ENCODE assay signal across 34 mouse cellular contexts in the genomic region with DNA sequence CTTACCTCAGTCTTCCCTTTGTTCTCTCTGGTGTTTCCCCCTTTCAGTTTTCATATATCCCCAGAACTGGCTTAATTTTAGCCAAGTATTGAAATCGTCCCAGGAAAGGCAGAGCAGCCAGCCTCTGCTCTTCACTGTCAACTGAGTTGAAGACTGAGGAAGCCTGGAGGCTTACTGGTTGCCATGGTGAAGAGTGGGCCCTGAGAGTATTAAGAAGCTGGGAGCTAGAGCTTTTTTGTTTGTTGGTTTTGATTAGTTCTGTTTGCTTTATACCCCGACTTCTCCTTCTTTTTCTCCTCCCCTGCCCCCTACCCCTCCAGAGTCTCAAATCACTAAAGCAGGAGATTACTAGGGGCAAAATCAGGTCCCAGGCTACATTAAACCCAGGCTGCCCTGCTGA. TPM values are rescaled to one million over a fixed set of nuclear protein-coding genes. Genes with fewer than 3 reads are reported as not detected.
DNase-seq lines count a peak whose midpoint lies in the region; ATAC-seq and TF ChIP-seq lines count a peak whose summit lies in the region.
"Had no signal": no experiment of that assay in that cellular context is flagged by ENCODE, and none has a peak within 500 bp of the region (broad histone marks: within the 10 kb centered on the region; RNA-seq: fewer than 3 reads in every experiment).

No protein-coding gene starts in this region.

- no peak overlapping the region for H3K4me2 ChIP-seq in forebrain, embryonic 11.5 days (ENCODE audit: low read depth, low read length, severe bottlenecking)
- H3K4me2 ChIP-seq in forebrain, postnatal 0 days (ENCODE audit: low read depth): no peak overlapping the region
- H3K4me2 ChIP-seq in midbrain, embryonic 14.5 days (ENCODE audit: low read length): no peak overlapping the region
- H3K4me2 ChIP-seq: heart, embryonic 15.5 days; hindbrain, embryonic 15.5 days; kidney, embryonic 15.5 days; limb, embryonic 12.5 days; liver, embryonic 15.5 days; lung, embryonic 14.5 days; neural tube, embryonic 12.5 days had no signal

- peak; percentile 49 for ATAC-seq in forebrain, embryonic 11.5 days (replicated peaks; ENCODE audit: low FRiP score)
- ATAC-seq in forebrain, postnatal 0 days: no peak
- ATAC-seq in midbrain, embryonic 14.5 days (ENCODE audit: low FRiP score, low TSS enrichment): no peak
- ATAC-seq: Patski had no signal

- H3K4me3 ChIP-seq in forebrain, embryonic 11.5 days (ENCODE audit: low read depth, low read length): no peak overlapping the region
- H3K4me3 ChIP-seq in forebrain, postnatal 0 days (ENCODE audit: low read depth, low read length): no peak overlapping the region
- no peak overlapping the region for H3K4me3 ChIP-seq in midbrain, embryonic 14.5 days (replicated peaks; ENCODE audit: low read depth, low read length)
- H3K4me3 ChIP-seq: heart, embryonic 10.5 days; heart, embryonic 15.5 days; hindbrain, embryonic 15.5 days; kidney, embryonic 15.5 days; left cerebral cortex, adult 2 months; limb, embryonic 12.5 days; liver, embryonic 15.5 days; myocyte; neural tube, embryonic 12.5 days had no signal

- no peak for TF ChIP-seq POLR2A in brain, embryonic 14.5 days (IDR thresholded peaks at IDR 0.05; ENCODE audit: borderline replicate concordance, extremely low read depth, insufficient read depth, insufficient read length, poor library complexity, severe bottlenecking)

- H3K9ac ChIP-seq in forebrain, embryonic 11.5 days (ENCODE audit: low read length): no peak overlapping the region
- H3K9ac ChIP-seq in forebrain, postnatal 0 days: no peak overlapping the region
- no peak overlapping the region for H3K9ac ChIP-seq in midbrain, embryonic 14.5 days (replicated peaks; ENCODE audit: low read length)
- H3K9ac ChIP-seq: heart, embryonic 15.5 days; hindbrain, embryonic 15.5 days; kidney, embryonic 15.5 days; limb, embryonic 12.5 days; liver, embryonic 15.5 days; lung, embryonic 14.5 days; neural tube, embryonic 12.5 days had no signal

- WGBS in forebrain, embryonic 11.5 days: 21% methylated on average over 2 of the region's 2 CpGs
- 26% methylated on average over 2 of the region's 2 CpGs for WGBS in forebrain, postnatal 0 days
- 28% methylated on average over 2 of the region's 2 CpGs for WGBS in midbrain, embryonic 14.5 days

- TF ChIP-seq CTCF in forebrain, postnatal 0 days (IDR thresholded peaks at IDR 0.05; ENCODE audit: low read depth): no peak
- TF ChIP-seq CTCF in brain, embryonic 14.5 days (IDR thresholded peaks at IDR 0.05; ENCODE audit: borderline replicate concordance, extremely low read depth, insufficient read depth, insufficient read length): no peak

- H3K36me3 ChIP-seq in forebrain, embryonic 11.5 days (ENCODE audit: control insufficient read depth, insufficient read depth, low read length): no peaks in the 10 kb centered on the region
- H3K36me3 ChIP-seq in forebrain, postnatal 0 days (ENCODE audit: insufficient read depth): no peaks in the 10 kb centered on the region
- H3K36me3 ChIP-seq in midbrain, embryonic 14.5 days (ENCODE audit: control insufficient read depth, insufficient read depth, low read length): no peaks in the 10 kb centered on the region
- H3K36me3 ChIP-seq: heart, embryonic 10.5 days; heart, embryonic 15.5 days; hindbrain, embryonic 15.5 days; kidney, embryonic 15.5 days; limb, embryonic 12.5 days; liver, embryonic 15.5 days; neural tube, embryonic 12.5 days had no signal

- H3K27me3 ChIP-seq in forebrain, embryonic 11.5 days (ENCODE audit: control insufficient read depth, insufficient read depth, low read length): no peaks in the 10 kb centered on the region
- no peaks in the 10 kb centered on the region for H3K27me3 ChIP-seq in forebrain, postnatal 0 days (ENCODE audit: insufficient read depth, low read length)
- no peaks in the 10 kb centered on the region for H3K27me3 ChIP-seq in midbrain, embryonic 14.5 days (ENCODE audit: control insufficient read depth, insufficient read depth, low read length)
- H3K27me3 ChIP-seq: heart, embryonic 15.5 days; hindbrain, embryonic 15.5 days; liver, embryonic 15.5 days; neural tube, embryonic 12.5 days had no signal

- H3K27ac ChIP-seq in forebrain, embryonic 11.5 days (ENCODE audit: low read depth, low read length): no peak overlapping the region
- H3K27ac ChIP-seq in forebrain, postnatal 0 days (ENCODE audit: low read depth, low read length): no peak overlapping the region
- no peak overlapping the region for H3K27ac ChIP-seq in midbrain, embryonic 14.5 days (replicated peaks; ENCODE audit: low read depth, low read length)
- H3K27ac ChIP-seq: heart, embryonic 10.5 days; heart, embryonic 15.5 days; hindbrain, embryonic 15.5 days; kidney, embryonic 15.5 days; left cerebral cortex, adult 2 months; limb, embryonic 12.5 days; liver, embryonic 15.5 days; neural tube, embryonic 12.5 days had no signal

- no peaks in the 10 kb centered on the region for H3K4me1 ChIP-seq in forebrain, embryonic 11.5 days (replicated peaks; ENCODE audit: control insufficient read depth, insufficient read depth, low read length)
- H3K4me1 ChIP-seq in forebrain, postnatal 0 days (ENCODE audit: insufficient read depth): no peaks in the 10 kb centered on the region
- H3K4me1 ChIP-seq in midbrain, embryonic 14.5 days (ENCODE audit: control insufficient read depth, insufficient read depth, low read length): no peaks in the 10 kb centered on the region
- H3K4me1 ChIP-seq: heart, embryonic 10.5 days; heart, embryonic 15.5 days; hindbrain, embryonic 15.5 days; kidney, embryonic 15.5 days; limb, embryonic 12.5 days; liver, embryonic 15.5 days; neural tube, embryonic 12.5 days had no signal

- DNase-seq in forebrain, embryonic 11.5 days (ENCODE audit: low spot score): no peak
- no peak for DNase-seq in forebrain, postnatal 0 days
- peak; percentile 52 for DNase-seq in brain, embryonic 14.5 days (ENCODE audit: low read depth)
- peak; percentile 9 for DNase-seq in embryo, embryonic 11 days
- peak; percentile 46 for DNase-seq in midbrain, embryonic 14.5 days
- DNase-seq in left cerebral cortex, adult 18-20 months (ENCODE audit: low spot score in 2 of 2): no peak
- no peak for DNase-seq in ovary, postnatal 10 days (ENCODE audit: low spot score)
- DNase-seq: adrenal gland, postnatal 25 days; cerebellum, adult 2 months; cerebellum, postnatal 25 days; gastrocnemius, postnatal 25 days; heart, adult 11 months; heart, postnatal 36 days; kidney, adult 18-20 months; kidney, postnatal 25 days; lung, embryonic 14.5 days; lung, postnatal 14 days; right cerebral cortex, postnatal 14 days had no signal

- no peaks in the 10 kb centered on the region for H3K9me3 ChIP-seq in forebrain, embryonic 11.5 days (ENCODE audit: control insufficient read depth, low read length)
- no peaks in the 10 kb centered on the region for H3K9me3 ChIP-seq in forebrain, postnatal 0 days (ENCODE audit: low read length)
- H3K9me3 ChIP-seq in midbrain, embryonic 14.5 days (ENCODE audit: control insufficient read depth, low read length): no peaks in the 10 kb centered on the region
- H3K9me3 ChIP-seq: heart, embryonic 10.5 days; heart, embryonic 15.5 days; hindbrain, embryonic 15.5 days; kidney, embryonic 15.5 days; limb, embryonic 12.5 days; liver, embryonic 15.5 days; neural tube, embryonic 12.5 days had no signal

RNA-seq across cellular contexts. Expression of a gene that starts 17.3 kb away (rescaled TPM):
- polyA plus RNA-seq in forebrain, embryonic 11.5 days (2014; fragmentation: Nextera tagmentation; extraction: Ambion mirVana): not detected in 2 replicates
- 0.08 TPM in 1 of 2 replicates, not detected in the other for total RNA-seq in forebrain, postnatal 0 days (2014; rRNA removed)
- not detected in 2 replicates for polyA plus RNA-seq in forebrain, postnatal 0 days (2015; fragmentation: Nextera tagmentation; extraction: Ambion mirVana)
- 0.04 and 0.05 TPM in 2 replicates for polyA plus RNA-seq in brain, embryonic 14.5 days (2012; rRNA removed)
- 0.15 TPM in 1 of 2 replicates, not detected in the other for polyA plus RNA-seq in midbrain, embryonic 14.5 days (2014; fragmentation: Nextera tagmentation; extraction: Ambion mirVana)
- not detected for total RNA-seq in left cerebral cortex, adult 18-20 months (2021)
- total RNA-seq: adrenal gland, adult 18-20 months; adrenal gland, postnatal 25 days; gastrocnemius, postnatal 25 days; heart, postnatal 36 days; liver, adult 2 months; MEL had no signal
- polyA plus RNA-seq: heart, embryonic 15.5 days; kidney, embryonic 15.5 days; limb, embryonic 12.5 days; liver, adult 2 months; liver, embryonic 15.5 days; myocyte; small intestine, adult 2 months; stomach, embryonic 14.5 days; testis, adult 2 months had no signal

RNA-seq across cellular contexts. Expression of a gene that starts 25.2 kb away (rescaled TPM):
- 6.8 and 7.4 TPM in 2 replicates for polyA plus RNA-seq in forebrain, embryonic 11.5 days (2014; fragmentation: Nextera tagmentation; extraction: Ambion mirVana)
- total RNA-seq in forebrain, postnatal 0 days (2014; rRNA removed): 26.9 and 36.3 TPM in 2 replicates
- 15.4 and 16.4 TPM in 2 replicates for polyA plus RNA-seq in forebrain, postnatal 0 days (2015; fragmentation: Nextera tagmentation; extraction: Ambion mirVana)
- 17.0 and 17.2 TPM in 2 replicates for polyA plus RNA-seq in brain, embryonic 14.5 days (2012; rRNA removed)
- polyA plus RNA-seq in midbrain, embryonic 14.5 days (2014; fragmentation: Nextera tagmentation; extraction: Ambion mirVana): 7.1 and 8.1 TPM in 2 replicates
- 100 to 1,000 TPM; 310 to 451 TPM for total RNA-seq in left cerebral cortex, adult 18-20 months (2021)

RNA-seq across cellular contexts. Expression of a gene that starts 53.7 kb away (rescaled TPM):
- 550 and 558 TPM in 2 replicates for polyA plus RNA-seq in forebrain, embryonic 11.5 days (2014; fragmentation: Nextera tagmentation; extraction: Ambion mirVana)
- 542 and 544 TPM in 2 replicates for total RNA-seq in forebrain, postnatal 0 days (2014; rRNA removed)
- 603 and 616 TPM in 2 replicates for polyA plus RNA-seq in forebrain, postnatal 0 days (2015; fragmentation: Nextera tagmentation; extraction: Ambion mirVana)
- polyA plus RNA-seq in brain, embryonic 14.5 days (2012; rRNA removed): 369 and 380 TPM in 2 replicates
- 500 and 612 TPM in 2 replicates for polyA plus RNA-seq in midbrain, embryonic 14.5 days (2014; fragmentation: Nextera tagmentation; extraction: Ambion mirVana)
- total RNA-seq in left cerebral cortex, adult 18-20 months (2021): 100 to 1,000 TPM; 320 to 331 TPM

Comparison
In these comparisons a context has a peak if more than half of its experiments do, and no peak if none do; other contexts are left out.
1. DNase-seq: peak in brain, embryonic 14.5 days (single experiment), embryo, embryonic 11 days (single experiment) and midbrain, embryonic 14.5 days (single experiment); none in forebrain, embryonic 11.5 days (single experiment), forebrain, postnatal 0 days (single experiment), left cerebral cortex, adult 18-20 months (0 of 2) and ovary, postnatal 10 days (single experiment).